In the genomic region with DNA sequence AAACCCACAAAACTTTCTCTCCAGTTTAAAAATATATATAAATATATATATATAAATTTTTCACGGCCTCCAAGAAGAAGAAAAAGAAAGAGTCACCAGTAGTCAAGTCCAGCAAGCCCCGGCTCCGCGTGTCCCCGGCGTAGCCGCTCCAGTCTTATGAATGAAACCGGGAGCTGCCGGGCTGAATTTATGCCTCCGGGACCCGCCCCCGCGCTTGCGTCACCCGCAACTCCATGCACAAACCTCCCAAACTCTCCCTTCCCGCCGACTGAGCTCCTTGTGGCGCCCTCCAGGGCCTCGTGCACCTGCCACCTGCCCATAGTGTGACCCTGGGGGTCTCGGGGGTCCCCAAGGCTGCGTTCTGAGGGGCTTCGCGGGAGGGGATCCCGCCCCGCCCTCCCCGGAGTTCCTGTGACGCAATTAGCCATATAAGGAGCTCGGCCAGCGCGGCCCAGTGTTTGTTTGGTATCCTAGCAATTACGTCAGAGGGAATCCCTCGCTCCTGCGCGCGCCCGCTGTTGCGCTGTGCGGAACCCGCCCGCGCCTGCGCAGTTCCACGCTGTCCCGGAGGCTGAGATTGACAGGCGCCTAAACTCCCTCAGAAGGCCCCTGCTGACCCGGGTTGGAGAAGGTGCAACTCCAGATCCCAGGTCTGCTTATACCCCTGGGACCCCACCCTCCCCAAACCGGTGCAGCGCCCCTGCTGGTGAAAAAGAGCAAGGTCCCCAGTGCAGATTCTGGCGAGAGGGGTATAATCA, we compare ENCODE assay signal across 8 mouse cellular contexts. TPM values are rescaled to one million over a fixed set of nuclear protein-coding genes. Genes with fewer than 3 reads are reported as not detected.
A peak's percentile ranks its signal among the peaks of the same experiment; 100 is the strongest.
DNase-seq lines count a peak whose midpoint lies in the region; ATAC-seq and TF ChIP-seq lines count a peak whose summit lies in the region.

Fosb (minus strand) TSS at position 168 of the 758 bp plus-strand sequence.

- WGBS in forebrain, embryonic 15.5 days: under 1% methylated on average over 49 of the region's 49 CpGs
- WGBS in neural tube, embryonic 14.5 days: under 1% methylated on average over 45 of the region's 49 CpGs

- no peaks in the 10 kb centered on the region for H3K36me3 ChIP-seq in G1E (replicated peaks)
- H3K36me3 ChIP-seq in forebrain, embryonic 15.5 days: no peaks in the 10 kb centered on the region
- H3K36me3 ChIP-seq in neural tube, embryonic 14.5 days (ENCODE audit: control insufficient read depth, insufficient read depth, low read length): no peaks in the 10 kb centered on the region
- H3K36me3 ChIP-seq in testis, adult 2 months (ENCODE audit: control insufficient read depth, insufficient read depth, low read length): no peaks in the 10 kb centered on the region

- H3K9me3 ChIP-seq in G1E (replicated peaks): no peaks in the 10 kb centered on the region
- no peaks in the 10 kb centered on the region for H3K9me3 ChIP-seq in forebrain, embryonic 15.5 days
- H3K9me3 ChIP-seq in neural tube, embryonic 14.5 days (ENCODE audit: control insufficient read depth, low read length): no peaks in the 10 kb centered on the region

- peak within 1 kb of the TSS; percentile 99 for H3K4me2 ChIP-seq in forebrain, embryonic 15.5 days (replicated peaks)
- peak within 1 kb of the TSS; percentile 83 for H3K4me2 ChIP-seq in neural tube, embryonic 14.5 days (ENCODE audit: low read depth, low read length)

- peak; percentile 50; the same call in 1 of the 2 replicates for ATAC-seq in G1E (ENCODE audit: extremely low read depth, insufficient number of reproducible peaks, low FRiP score, poor library complexity, severe bottlenecking)
- ATAC-seq in forebrain, embryonic 15.5 days (replicated peaks): peak; percentile 85
- peak; percentile 85 for ATAC-seq in neural tube, embryonic 14.5 days (ENCODE audit: low read depth)

- no peak within 1 kb of the TSS for H3K27ac ChIP-seq in forebrain, embryonic 15.5 days (replicated peaks)
- H3K27ac ChIP-seq in neural tube, embryonic 14.5 days (ENCODE audit: low read depth, low read length): 0 out of 2 replicates have a peak within 1 kb of the TSS, but pooled peaks have one; percentile 22
- no peak within 1 kb of the TSS for H3K27ac ChIP-seq in testis, adult 2 months (ENCODE audit: control insufficient read depth, insufficient read depth, low read depth, low read length)

- TF ChIP-seq POLR2A in testis, adult 2 months (IDR thresholded peaks at IDR 0.05; ENCODE audit: control insufficient read depth, low read depth, low read length): no peak

- peak; percentile 80 for DNase-seq in G1E (ENCODE audit: low spot score)
- peak; percentile 96 for DNase-seq in cerebellum, adult 11-12 months
- peak; percentile 90 for DNase-seq in heart, postnatal 25 days (ENCODE audit: low spot score)
- peak; percentile 93 to 98 for DNase-seq in layer of hippocampus, adult 18-20 months (ENCODE audit: low spot score in 2 of 2)
- DNase-seq in lung, adult 18-20 months: peak; percentile 94 to 97

- peaks cover 41% of the 10 kb centered on the region for H3K27me3 ChIP-seq in G1E (ENCODE audit: insufficient read depth, low read length)
- H3K27me3 ChIP-seq in forebrain, embryonic 15.5 days: peaks cover 36% of the 10 kb centered on the region
- H3K27me3 ChIP-seq in neural tube, embryonic 14.5 days (ENCODE audit: control insufficient read depth, insufficient read depth, low read length): peaks cover 18% of the 10 kb centered on the region
- no peaks in the 10 kb centered on the region for H3K27me3 ChIP-seq in testis, adult 2 months (ENCODE audit: control insufficient read depth, insufficient read depth, low read length)

- peaks cover 36% of the 10 kb centered on the region for H3K4me1 ChIP-seq in G1E (ENCODE audit: insufficient read depth, low read depth, low read length)
- H3K4me1 ChIP-seq in forebrain, embryonic 15.5 days: peaks cover 25% of the 10 kb centered on the region
- H3K4me1 ChIP-seq in neural tube, embryonic 14.5 days (ENCODE audit: control insufficient read depth, insufficient read depth, low read length): peaks cover 14% of the 10 kb centered on the region
- peaks cover 28% of the 10 kb centered on the region for H3K4me1 ChIP-seq in testis, adult 2 months (ENCODE audit: control insufficient read depth, insufficient read depth, low read length)

- H3K4me3 ChIP-seq in G1E (ENCODE audit: low read depth, low read length): peak within 1 kb of the TSS; percentile 73
- H3K4me3 ChIP-seq in forebrain, embryonic 15.5 days: peak within 1 kb of the TSS; percentile 65
- peak within 1 kb of the TSS; percentile 52 for H3K4me3 ChIP-seq in neural tube, embryonic 14.5 days (ENCODE audit: low read depth, low read length)
- H3K4me3 ChIP-seq in testis, adult 2 months (ENCODE audit: control insufficient read depth, low read depth, low read length): peak within 1 kb of the TSS; percentile 87

- TF ChIP-seq CTCF in G1E (IDR thresholded peaks at IDR 0.05; ENCODE audit: low read depth, low read length): no peak
- TF ChIP-seq CTCF in testis, adult 2 months (IDR thresholded peaks at IDR 0.05; ENCODE audit: control insufficient read depth, insufficient read depth, insufficient replicate concordance, low read depth, low read length): peak; percentile 24; the same call in 1 of the 2 replicates

- H3K9ac ChIP-seq in forebrain, embryonic 15.5 days (replicated peaks): peak within 1 kb of the TSS; percentile 48
- H3K9ac ChIP-seq in neural tube, embryonic 14.5 days (replicated peaks; ENCODE audit: low read depth, low read length): peak within 1 kb of the TSS; percentile 50

- intact Hi-C loops in heart, postnatal 25 days (cut with DNase I): no loop called here

RNA-seq across cellular contexts. Expression of gene Fosb, which starts in this region (rescaled TPM):
- total RNA-seq in G1E (2014; fragmentation: Nextera tagmentation): 0.19 TPM in 1 of 2 replicates, not detected in the other
- 0.29 and 0.38 TPM in 2 replicates for total RNA-seq in G1E (2017)
- polyA plus RNA-seq in G1E (2012): 0.50 and 0.61 TPM in 2 replicates
- polyA plus RNA-seq in forebrain, embryonic 15.5 days (2015; fragmentation: Nextera tagmentation; extraction: Ambion mirVana): 0.11 TPM in 2 replicates
- under 1 TPM; 0.59 to 0.81 TPM for total RNA-seq in heart, postnatal 25 days (2021)
- total RNA-seq in layer of hippocampus, adult 18-20 months (2021): 10 to 100 TPM; 20.4 to 26.6 TPM
- polyA plus RNA-seq in neural tube, embryonic 14.5 days (2014; fragmentation: Nextera tagmentation; extraction: Ambion mirVana): not detected in 2 replicates
- 3.9 and 4.1 TPM in 2 replicates for polyA plus RNA-seq in testis, adult 2 months (2012; rRNA removed)

Comparison
In these comparisons a context has a peak if more than half of its experiments do, and no peak if none do; other contexts are left out.
1. RNA of gene Fosb (total RNA-seq): 20.4 to 26.6 TPM in layer of hippocampus, adult 18-20 months; 0.59 to 0.81 TPM in heart, postnatal 25 days and 0.19 to 0.38 TPM in G1E; every median in the first group is over 10 times any median in the second.
2. Peak in DNase-seq, ATAC-seq and H3K4me3 ChIP-seq in G1E; RNA of the gene not detected or under 1 TPM.
3. Peak in ATAC-seq, H3K4me3 ChIP-seq, H3K9ac ChIP-seq and H3K4me2 ChIP-seq in forebrain, embryonic 15.5 days; RNA of the gene not detected or under 1 TPM.
4. Peak in DNase-seq in heart, postnatal 25 days; RNA of the gene not detected or under 1 TPM.
5. Peak in ATAC-seq, H3K4me3 ChIP-seq, H3K27ac ChIP-seq, H3K9ac ChIP-seq and H3K4me2 ChIP-seq in neural tube, embryonic 14.5 days; RNA of the gene not detected or under 1 TPM.
6. Peak in every context shown above with its lines, with median percentiles within 50 percentile points of each other: ATAC-seq, DNase-seq and H3K4me3 ChIP-seq.